Mouse (Mus musculus) granulocyte monocyte progenitor cell, adult 5-6 weeks (primary cell): Measurements from ENCODE around the gene Aacs. TPM values are rescaled to one million over a fixed set of nuclear protein-coding genes. Genes with fewer than 3 reads are reported as not detected.
A peak's percentile ranks its signal among the peaks of the same experiment; 100 is the strongest.

Experiments used
- ATAC-seq: replicated peaks from 2 replicates; pipeline ENCODE4 v1.8.0; 2016; ENCODE audit warnings: mild to moderate bottlenecking, moderate TSS enrichment, inconsistent platforms; ENCODE audit not compliant: poor library complexity, severe bottlenecking
- total RNA-seq, 2 experiments: library from RNA; stranded (forward) in 1 of 2; stranded (reverse) in 1 of 2; fragments of 200-712, 200-1000 nt in 1 of 2; fragments of >200 nt in 1 of 2; fragmentation: Nextera tagmentation in 1 of 2; gene quantifications; 2 replicates each; pipeline ENCODE4 v1.2.3; 2014 to 2017

The Aacs gene
- total RNA-seq, 2 experiments from 2014 or later, result 11.7 to 15.1 TPM

DNA sequence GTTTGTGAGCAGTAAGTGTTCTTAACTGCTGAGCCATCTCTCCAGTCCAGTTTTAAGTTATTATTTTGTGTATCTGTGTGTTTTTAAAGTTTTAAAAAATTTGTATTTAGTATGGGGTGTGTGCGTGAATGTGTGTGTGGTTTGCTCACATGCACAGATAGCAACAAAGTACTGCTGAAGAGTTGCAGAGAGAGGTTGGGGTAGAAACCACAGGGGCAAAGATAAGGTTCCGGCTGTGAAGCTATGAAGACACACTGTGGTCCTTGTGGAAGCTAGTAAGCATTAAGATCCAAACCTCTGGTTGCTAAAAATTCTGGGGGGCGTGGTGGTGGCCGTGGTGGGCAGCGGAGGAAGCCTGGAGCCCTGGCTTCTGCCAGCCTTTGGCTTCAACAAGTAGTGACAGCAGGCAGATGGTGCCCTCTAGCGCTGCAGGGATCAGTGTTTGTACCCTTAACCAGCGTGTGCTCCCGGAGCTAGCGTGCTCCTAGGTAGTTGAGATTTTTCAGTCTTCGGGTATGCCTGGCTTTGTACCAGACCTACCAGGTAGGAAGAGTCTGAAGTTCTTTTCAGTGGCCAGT is 13.7 kb upstream of the Aacs start:
- ATAC-seq, result peak; percentile 64

DNA sequence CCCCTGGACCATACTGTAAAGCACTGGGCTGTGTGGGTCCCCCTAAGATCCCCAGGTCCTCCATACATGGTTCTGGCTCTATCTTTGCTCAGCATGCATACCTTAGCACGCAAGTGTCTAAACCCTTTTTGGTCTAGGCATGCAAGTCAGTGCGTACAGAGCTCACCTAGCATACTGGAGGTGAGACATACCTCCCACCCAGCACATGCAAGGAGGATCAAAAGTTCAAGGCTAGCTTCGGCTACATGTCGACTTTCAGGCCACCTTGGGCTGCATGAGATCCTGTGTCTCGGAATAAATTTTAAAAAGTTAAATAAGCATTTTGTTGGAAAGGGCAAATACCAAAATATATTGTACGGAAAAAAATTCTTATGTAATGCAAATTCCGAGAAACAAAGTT is 10.4 kb upstream of the Aacs start:
- no peak for ATAC-seq

DNA sequence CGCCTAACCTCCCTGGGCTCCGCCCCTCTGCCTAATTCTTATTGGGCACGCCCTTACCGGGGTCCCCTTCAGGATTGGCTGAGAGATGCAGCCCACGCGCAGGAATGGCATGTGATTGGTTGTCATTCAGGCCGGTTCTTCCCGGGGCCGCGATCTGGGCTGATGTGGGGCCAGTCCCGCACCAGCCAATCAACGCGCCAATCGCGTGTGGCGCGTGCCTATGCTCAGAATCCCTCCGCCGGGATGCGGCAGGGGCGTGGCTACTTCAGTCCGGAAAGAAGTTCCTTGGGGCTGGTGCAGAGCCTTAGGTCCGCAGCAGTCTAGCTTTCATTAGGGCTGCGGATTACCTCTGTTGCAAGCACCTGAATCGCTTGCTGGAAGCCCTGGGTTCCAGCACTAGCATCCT is 9.9 kb upstream of the Aacs start:
- ATAC-seq, result peak; percentile 95

DNA sequence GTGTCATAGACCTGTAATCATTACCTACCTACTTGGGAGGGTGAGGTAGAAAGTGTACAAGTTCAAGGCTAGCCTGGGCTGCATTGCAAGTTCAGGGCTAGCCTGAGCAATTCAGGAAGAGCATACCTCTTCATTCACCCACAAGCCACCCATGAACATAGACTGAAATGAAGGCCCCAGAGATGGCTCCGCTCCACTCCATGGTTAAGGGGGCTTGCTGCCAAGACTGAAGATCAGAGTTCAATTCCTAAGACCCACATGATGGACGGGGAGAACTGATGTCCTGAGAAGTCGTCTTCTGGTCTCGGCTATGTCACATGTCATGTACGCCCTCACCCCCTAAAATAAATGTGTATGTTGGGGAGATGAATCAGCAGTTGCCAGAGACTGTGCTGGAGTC is 9.1 kb upstream of the Aacs start:
- ATAC-seq, result no peak

DNA sequence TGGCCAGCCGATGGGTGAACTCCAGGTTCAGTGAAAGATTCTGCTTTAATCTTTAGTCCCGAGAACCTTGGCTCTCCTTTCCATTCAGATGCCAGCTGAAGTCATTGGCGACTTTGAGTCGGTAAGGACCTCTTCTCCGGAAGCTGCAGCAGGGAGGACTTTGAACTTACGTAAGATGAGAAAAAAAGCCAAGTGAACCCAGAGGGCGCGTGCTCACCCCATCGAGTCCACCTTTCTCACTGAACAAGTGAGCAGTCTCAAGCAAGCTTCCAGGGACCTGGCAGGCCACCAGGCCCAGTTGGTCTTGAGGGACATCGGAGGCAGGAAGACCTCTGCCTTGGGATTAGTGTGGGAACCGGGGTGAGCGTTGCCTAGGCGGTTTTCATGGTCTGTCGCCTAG is 8.4 kb upstream of the Aacs start:
- ATAC-seq, result no peak

DNA sequence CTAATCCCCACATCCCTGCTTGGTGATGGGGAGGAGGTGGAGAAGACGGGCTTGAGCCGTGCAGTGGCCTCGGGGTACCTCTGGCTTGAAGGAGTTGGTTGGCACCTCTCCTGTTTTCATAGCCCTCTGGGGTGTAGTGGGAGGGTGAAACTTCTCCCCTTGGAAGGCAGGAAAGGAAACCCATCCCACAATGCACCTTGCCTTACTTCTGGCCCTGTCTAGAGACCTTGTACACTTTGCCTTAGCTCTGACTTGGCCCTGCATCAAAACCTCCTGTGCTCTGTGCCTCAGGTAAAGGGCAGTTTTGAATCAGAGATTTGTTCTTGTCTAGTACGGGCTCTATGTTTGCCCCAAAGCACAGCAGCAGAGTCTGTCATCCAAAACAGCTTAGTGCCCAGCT is 4.9 kb upstream of the Aacs start:
- ATAC-seq, result no peak

DNA sequence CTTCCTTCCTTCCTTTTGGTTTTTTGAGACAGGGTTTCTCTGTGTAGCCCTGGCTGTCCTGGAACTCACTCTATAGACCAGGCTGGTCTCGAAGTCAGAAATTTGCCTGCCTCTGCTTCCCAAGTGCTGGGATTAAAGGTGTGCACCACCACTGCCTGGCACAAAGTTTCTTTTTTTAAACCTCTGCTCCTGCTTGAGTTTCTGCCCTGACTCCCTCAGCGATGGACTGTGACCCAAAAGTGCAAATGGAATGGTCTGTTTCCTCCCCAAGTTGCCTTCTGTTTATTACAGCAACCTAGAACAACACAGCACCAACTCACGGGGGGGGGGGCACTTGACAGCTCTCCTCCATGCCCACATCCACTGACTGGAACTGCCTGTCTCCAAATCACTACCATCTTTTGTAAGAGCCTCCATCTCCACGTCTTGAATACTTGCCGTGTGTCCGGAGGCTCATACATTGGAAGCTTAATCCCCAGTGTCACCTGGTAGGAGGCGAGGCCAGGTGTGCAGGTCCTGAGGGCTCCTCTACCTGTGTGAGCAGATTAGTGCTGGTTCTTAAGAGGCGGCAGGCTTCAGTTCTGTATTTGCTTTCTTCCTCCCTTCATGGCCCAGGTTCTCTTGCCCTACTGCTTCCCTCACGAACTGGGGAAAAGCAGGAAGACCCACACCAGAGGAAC is 2.7 kb upstream of the Aacs start:
- no peak for ATAC-seq

DNA sequence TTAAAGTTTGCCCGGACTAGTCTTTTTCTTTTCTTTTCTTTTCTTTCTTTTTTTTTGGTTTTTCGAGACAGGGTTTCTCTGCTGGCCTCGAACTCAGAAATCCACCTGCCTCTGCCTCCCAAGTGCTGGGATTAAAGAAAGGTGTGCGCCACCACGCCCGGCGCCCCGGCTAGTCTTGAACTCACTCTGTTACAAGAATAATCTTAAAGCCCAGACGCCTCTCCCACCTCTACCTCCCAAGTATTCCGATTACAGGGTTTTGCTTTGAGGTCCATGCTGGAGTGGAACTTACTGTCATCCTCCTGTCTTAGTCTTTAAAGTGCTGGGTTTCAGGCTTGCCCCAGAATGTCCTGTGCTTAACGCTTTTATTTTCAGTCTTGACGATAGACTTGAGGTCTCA is 584 bp upstream of the Aacs start:
- no peak for ATAC-seq

DNA sequence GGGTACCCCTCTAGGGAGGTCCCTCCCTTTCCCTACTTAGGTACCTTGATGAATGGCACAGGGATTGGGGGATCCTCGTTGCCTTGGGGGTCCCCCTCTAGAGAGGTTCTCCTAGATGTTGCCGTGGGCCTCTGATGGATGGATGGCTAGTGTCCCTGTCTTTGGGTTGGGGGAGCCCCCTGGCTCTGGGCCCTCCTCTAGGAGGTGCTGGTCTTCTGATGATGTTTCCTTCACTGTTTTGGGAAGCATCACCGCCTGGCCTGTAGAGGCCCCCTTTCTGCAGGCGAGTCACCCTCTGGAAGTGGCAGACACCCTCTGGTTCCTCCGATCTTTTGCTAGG is 642 bp downstream of the Aacs start:
- ATAC-seq, result peak; percentile 6; the same call in 1 of the 2 replicates

DNA sequence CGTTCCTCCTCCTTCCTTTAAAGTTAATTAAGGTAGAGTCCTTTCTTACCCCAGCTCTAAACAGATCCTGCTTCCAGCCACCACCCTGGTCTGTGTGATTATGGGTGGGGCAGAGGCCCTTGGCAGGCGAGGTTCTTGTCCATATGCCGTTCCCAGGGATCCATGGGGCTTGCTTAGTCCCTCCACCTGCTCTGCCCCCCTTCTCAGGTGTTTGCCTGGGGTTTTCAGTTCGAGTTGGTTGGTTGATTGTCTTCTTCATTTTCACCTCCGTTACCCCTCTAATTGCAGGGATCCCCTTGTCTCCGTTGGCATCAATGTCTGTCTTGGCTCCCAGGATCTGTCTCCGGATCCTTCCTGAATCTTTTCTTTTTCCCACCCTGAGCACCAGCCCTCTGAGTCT is 1.2 kb downstream of the Aacs start:
- no peak for ATAC-seq

DNA sequence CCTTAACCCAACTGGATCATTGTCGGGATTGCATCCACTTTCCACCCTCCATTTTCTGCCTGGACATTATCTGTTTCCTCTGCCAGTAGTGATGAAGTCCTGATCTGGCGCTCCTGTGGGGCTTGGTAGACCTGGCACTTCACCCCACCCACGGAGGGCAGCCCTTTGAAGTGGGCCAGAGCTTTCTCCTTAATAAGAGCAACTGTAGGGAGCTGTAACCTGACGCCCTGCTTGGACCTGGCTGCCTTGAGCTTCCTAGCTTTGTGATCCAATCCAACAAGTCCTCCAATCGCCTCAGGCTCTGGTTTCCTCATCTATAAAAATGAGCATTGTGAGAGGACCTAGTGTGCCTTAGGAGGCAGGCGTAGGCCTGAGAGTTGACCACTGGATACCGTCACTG is 1.9 kb downstream of the Aacs start:
- ATAC-seq, result no peak

DNA sequence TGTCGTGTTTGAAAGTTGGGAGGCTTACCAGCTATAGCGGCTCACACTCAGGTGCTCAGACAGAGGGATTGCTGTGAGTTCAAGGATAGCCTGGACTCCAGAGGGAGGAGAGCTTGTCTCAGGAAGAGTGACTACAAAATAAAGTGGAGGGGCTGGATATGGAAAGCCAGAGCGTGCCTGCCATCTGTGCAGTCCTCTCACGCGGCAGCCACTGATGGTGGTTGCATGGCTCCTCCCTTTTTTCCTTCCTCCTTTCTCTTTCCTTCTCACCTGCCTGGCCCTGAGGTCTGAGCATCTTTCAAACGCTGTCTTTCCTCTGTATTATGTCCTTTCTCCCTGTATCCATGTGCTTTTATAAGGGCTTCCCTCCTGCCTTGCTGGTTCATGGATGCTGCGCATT is 2.4 kb downstream of the Aacs start:
- ATAC-seq, result no peak

DNA sequence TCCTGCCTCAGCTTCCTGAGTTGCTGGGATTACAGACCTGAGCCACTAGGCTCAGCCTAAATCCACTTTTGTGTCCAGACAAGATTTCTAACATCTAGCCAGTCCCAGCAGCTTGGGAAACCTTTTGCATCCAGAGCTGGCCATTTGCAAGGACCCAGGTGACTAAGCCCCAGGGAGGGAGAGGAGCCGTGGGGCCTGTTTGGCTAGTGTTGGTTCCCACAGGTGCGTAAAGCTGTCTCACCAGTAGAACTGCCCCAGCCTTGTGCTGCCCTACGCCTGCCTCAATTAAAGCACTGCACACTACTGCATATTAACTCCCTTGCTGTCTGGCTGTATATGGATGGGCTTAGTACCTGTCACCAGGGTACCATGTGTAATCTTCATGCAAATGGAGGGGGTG is 3.8 kb downstream of the Aacs start:
- no peak for ATAC-seq

DNA sequence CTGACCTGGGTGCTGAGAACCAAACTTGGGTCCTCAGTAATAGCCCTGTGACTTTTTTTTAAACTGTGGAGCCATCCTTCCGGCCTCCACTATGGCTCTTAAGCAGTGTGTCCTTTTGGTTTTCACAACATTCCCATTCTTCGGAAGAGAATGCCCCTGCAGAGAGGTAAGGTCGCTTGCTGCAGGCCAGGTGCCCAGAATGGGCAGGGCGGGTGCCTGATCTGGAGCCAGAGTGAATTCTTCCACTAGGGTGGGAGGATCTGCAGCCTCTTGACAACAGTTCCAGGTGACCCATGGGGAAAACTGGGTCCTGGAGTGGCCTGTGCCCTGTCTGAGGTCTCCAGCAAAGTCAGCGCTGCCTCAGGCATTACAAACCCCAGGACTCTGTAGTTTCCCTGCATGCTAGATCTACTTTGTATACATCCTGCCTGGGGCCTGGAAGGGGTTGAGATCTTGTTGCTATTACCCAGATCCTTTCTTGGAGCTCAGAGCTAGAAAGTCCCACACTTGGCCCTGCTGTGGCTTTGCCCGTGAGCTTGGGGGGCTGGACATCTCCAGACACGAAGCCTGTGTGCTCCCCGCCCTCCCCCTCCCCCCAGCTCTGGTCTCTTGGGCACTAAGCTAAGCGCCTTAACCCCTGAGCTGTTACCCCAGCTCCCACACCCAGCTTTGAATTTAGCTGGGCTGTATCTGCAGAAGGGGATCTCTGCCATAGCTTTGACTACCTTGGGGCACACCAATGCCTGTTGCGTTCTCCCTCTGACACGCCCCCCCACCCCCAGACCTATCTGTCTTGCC is 5.0 kb downstream of the Aacs start:
- no peak for ATAC-seq

DNA sequence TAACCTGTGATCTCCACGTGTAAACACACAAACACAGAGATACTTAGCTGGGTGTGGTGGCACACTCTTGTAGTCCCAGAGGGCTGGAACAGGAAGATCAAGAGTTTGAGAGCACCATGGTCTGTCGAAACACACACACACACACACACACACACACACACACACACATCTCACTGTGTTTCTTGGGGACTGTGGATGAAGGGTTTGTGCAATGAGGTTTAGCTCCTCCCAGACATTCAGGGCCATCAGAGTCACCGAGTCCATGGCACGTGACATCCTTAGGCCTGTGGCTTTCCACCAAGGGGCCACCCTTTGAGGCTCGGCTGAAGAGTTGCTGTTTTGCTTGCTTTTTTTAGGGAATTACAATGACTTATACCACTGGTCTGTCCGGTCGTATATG is 6.9 kb downstream of the Aacs start:
- ATAC-seq, result peak; percentile 53

DNA sequence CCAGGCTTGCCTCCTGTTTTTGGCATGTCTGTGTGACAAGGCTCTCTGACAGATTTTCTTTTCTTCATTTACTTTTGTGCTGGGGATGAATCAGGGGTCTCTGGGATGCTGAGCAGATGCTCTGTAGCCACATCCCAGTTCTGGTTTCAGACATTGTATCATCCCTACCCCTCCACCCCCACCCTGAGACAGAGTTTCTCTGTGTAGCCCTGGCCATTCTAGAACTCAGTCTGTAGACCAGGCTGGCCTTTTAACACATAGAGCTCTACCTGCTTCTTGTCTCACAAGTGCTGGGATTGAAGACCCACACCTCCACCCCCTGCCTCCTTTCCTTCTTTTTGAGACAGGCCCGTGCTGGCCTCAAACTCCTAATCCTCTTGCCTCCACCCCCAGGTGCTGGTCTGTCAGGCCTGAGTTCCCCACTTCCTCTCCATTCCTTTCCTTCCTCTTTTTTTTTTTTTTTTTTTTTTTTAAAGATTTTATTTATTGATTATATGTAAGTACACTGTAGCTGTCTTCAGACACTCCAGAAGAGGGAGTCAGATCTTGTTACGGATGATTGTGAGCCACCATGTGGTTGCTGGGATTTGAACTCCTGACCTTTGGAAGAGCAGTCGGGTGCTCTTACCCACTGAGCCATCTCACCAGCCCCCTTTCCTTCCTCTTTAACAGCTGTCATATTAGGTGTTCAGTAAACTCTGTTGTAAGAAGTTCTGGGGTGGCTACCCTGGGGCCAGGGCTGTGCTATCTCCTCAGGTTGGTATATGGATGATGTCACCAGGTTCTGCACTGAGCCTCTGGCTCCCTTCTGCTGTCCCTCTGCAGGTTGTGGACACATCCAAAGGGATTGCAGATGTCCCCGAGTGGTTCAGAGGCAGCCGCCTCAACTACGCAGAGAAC is 8.3 kb downstream of the Aacs start:
- ATAC-seq, result peak; percentile 66

DNA sequence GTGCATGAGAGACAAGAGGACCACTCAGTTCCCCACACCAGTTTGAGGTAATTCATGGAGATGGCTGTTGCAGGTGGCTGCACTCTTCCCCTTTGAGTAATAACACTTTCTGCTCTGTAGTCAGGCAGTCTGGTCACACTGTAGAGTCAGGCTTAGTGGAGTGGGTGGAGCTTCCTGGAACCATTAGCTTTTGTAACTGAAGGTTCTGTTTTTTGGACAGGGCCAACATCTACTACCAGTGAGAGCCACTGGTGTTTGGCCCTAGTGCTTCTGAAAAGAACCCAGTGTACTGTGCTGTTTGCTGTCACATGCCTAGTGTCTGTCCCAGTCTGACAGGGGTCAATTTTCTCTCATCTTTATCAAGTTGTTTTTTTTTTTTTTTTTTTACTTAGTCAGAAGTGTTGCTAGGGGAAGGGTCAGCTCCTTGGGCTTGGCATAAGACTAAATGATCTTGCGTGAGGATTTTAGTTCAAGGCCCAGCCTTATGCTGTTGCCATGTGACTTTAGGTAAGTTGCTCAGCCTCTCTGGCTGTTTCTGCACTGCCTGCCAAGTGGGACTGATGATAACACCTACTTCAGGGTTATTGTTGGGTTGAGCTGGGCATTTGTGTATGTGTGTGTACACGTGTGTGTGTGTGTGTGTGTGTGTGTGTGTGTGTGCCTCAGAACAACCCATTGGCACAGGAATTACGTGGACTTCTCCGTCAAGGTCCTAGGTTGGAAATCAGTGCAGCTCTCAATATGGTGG is 9.6 kb downstream of the Aacs start:
- peak; percentile 46 for ATAC-seq

DNA sequence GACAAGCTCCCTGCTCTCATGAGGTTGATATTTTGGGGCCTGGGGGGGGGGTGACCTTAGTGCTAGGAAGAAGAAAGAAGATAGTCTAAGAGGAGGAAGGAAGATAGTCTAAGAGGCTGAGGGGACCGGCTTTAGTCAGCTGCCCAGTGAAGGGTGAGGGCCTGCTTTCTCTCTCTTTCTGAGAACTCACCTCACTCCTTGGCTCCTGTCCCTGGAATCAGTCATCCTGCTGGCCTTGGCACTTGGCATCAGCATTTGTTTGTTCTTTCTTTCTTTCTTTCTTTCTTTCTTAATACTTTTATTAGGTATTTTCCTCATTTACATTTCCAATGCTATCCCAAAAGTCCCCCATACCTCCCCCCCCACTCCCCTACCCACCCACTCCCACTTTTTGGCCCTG is 10.5 kb downstream of the Aacs start:
- ATAC-seq, result no peak

DNA sequence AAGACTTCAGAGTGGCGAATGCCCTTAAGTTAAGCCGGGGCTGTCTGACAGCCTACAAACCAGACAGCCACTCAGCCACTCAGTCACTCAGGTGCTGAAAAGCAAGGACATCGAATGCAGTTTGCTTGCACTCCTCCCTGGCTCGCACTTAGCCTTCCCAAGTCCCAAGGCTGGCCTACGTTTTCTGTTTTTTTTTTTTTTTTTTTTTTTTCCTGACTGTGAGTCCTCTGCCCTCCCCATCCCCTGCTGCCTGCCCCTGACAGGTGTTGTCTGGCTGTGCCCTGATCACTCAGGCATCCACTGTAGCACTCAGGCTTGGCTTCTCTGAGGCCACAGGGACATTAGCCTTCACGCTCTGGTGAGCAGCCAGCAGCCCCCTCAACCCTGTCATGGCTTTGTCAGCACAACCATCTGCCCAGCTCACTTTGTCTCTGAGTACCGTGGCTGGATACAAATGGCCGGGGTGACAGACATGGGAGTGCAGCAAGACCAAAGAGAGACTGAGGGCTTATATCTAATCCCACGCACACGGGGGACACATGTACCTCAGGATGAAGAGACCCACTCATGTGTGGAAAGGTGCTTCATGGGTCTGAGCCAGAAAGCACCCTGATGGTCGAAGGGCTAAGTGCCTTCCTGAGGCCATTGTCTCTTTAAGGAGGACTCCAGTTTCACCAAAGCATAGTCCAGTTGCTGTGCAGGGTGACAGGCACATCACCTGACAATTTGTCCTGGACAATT is 11.9 kb downstream of the Aacs start:
- no peak for ATAC-seq

DNA sequence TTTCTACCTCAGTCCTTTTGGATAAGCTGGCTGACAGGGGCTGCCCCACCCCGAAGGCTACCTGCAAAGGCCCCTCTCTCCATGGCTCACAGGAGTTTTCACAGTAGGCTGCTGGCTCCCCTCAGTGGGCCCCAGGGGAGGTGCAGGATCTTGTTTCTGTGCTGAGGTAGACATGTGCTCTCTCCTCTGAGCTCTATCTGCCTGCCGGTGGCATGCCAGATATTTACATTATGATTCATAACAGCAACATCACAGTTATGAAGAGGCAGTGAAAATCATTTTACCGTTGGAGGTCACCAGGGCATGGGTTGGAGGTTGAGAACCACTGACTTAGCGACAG is 12.5 kb downstream of the Aacs start:
- no peak for ATAC-seq
